Mouse (Mus musculus) MEL (cell line): ENCODE results near the gene Gxylt2.

Experiments
- CTCF ChIP-seq, 3 experiments: IDR thresholded peaks in 2 of 3; conservative IDR thresholded peaks in 1 of 3; 2 replicates each; pipeline ENCODE4 v1.5.1; 2011 to 2012; ENCODE audit warnings: low read length in 3 of 3, low read depth in 2 of 3, mild to moderate bottlenecking in 2 of 3, improper control_type of control experiment in 1 of 3, inconsistent platforms in 1 of 3, mixed read lengths in 1 of 3, moderate library complexity in 1 of 3; ENCODE audit not compliant: control insufficient read depth in 1 of 3, insufficient read depth in 1 of 3, poor library complexity in 1 of 3, severe bottlenecking in 1 of 3
- E2F4 ChIP-seq: IDR thresholded peaks from 2 replicates; pipeline ENCODE4 v1.6.1; 2011; ENCODE audit warnings: low read depth, low read length, improper control_type of control experiment, borderline replicate concordance
- EP300 ChIP-seq, 2 experiments: IDR thresholded peaks; 2 replicates each; pipeline ENCODE4 v1.6.1; 2011; ENCODE audit warnings: improper control_type of control experiment in 2 of 2, low read length in 2 of 2, low read depth in 1 of 2, mild to moderate bottlenecking in 1 of 2
- GATA1 ChIP-seq: IDR thresholded peaks from 2 replicates; pipeline ENCODE4 v1.6.1; 2011; ENCODE audit warnings: low read depth, low read length, improper control_type of control experiment
- HCFC1 ChIP-seq: IDR thresholded peaks from 2 replicates; pipeline ENCODE4 v1.6.1; 2012; ENCODE audit warnings: low read depth, mild to moderate bottlenecking, inconsistent platforms, low read length, improper control_type of control experiment, moderate library complexity
- KAT2A ChIP-seq: conservative IDR thresholded peaks from 2 replicates; pipeline ENCODE4 v1.6.1; 2012; ENCODE audit warnings: low read depth, low read length, improper control_type of control experiment, inconsistent platforms
- MAFK ChIP-seq: IDR thresholded peaks from 2 replicates; pipeline ENCODE4 v1.6.1; 2011; ENCODE audit warnings: low read depth, mild to moderate bottlenecking, low read length, improper control_type of control experiment, borderline replicate concordance
- MAX ChIP-seq: IDR thresholded peaks from 2 replicates; pipeline ENCODE4 v1.6.1; 2011; ENCODE audit warnings: low read length, improper control_type of control experiment
- NELFE ChIP-seq: IDR thresholded peaks from 2 replicates; pipeline ENCODE4 v1.6.1; 2011; ENCODE audit warnings: low read depth, low read length, improper control_type of control experiment
- POLR2A ChIP-seq, 2 experiments: IDR thresholded peaks; 2 replicates each; pipeline ENCODE4 v1.6.1; 2011 to 2012; ENCODE audit warnings: low read length in 2 of 2, mild to moderate bottlenecking in 2 of 2, control low read depth in 1 of 2, improper control_type of control experiment in 1 of 2, low read depth in 1 of 2, moderate library complexity in 1 of 2; ENCODE audit not compliant: control insufficient read depth in 1 of 2, insufficient read depth in 1 of 2, poor library complexity in 1 of 2
- USF1 ChIP-seq: IDR thresholded peaks from 2 replicates; pipeline ENCODE4 v1.6.1; 2014; ENCODE audit warnings: low read depth, mild to moderate bottlenecking, inconsistent platforms, low read length, improper control_type of control experiment, moderate library complexity

DNA sequence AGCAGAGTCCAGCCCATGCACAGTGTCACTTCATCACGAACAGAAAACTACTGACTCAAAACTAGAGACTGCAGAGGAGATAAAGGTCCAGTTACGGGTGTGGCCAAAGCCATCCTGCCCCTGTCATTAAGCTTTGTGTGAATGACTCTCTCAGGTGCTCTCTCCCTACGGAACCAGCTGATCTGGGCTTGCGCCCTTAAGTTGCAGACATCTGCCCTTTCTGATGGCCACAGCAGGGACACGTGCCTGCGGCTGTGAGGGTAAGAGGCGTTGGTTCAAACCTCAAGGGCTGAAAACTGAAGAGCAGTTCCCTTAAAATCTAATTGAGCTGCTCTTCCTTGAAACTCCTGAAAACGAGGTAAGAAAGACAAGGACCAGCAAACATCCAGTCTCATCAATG lies 12.3 kb downstream of the Gxylt2 start:
- TF ChIP-seq KAT2A (no peak), CTCF (IDR thresholded peaks at IDR 0.05 in 2 of 3, conservative IDR thresholded peaks at IDR 0.05 in 1 of 3; ENCODE audit: control insufficient read depth in 1 of 3, insufficient read depth in 1 of 3, low read depth in 2 of 3, low read length in 3 of 3, poor library complexity in 1 of 3, severe bottlenecking in 1 of 3) (no peak), MAX (no peak), POLR2A (IDR thresholded peaks at IDR 0.05; ENCODE audit: control insufficient read depth in 1 of 2, insufficient read depth in 1 of 2, low read depth in 1 of 2, low read length in 2 of 2, poor library complexity in 1 of 2) (no peak), E2F4 (no peak), HCFC1 (no peak), USF1 (no peak), EP300 (IDR thresholded peaks at IDR 0.05; ENCODE audit: low read depth in 1 of 2, low read length in 2 of 2) (no peak), MAFK (no peak), GATA1 (no peak), NELFE (no peak)
